Mouse (Mus musculus): ENCODE measurements around the gene Gm27021. TPM values are rescaled to one million over a fixed set of nuclear protein-coding genes. Genes with fewer than 3 reads are reported as not detected.

Gm27021 gene
- total RNA-seq (2023; ENCODE audit: inconsistent age): not detected in 4 replicates

DNA sequence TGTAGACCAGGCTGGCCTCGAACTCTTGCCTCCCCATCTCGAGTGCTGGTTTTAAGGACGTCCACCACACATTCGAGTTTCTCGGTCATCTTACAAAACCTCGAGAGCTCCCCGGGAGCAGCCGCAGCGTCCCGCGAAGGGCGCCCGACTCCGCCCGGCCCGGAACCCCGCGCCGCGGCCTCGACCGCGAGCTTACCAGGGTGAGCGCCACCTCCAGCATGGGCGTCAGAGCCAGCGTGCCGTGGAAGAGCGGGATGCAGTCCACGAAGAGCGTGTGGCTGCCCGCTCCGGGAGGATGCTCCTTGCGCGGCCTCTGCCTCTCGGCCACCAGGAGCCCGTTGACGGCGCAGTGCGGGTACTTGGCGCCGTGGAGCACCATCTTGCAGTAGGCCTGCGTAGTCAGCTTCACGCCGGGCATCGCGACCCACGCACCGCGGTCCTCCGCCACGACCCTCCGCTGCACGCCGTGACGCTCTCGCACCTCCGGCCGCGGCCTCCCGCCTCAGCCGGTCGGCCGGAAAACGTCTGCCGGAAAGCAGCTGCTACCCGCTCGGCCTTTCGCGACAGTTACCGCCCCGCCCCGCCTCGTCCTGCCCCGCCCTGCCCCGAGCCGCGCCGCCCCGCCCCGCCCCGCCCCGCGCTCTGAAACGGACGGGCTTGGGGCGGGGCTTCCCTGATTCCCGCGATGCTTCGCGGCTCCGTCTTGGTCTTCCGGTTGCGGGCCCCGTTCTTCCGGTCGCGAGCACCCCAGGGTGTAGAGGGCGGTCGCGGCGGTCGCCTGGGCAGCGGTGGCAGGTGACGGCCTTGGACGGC is at the start of gene Gm27021, which contains the start of gene Cox4i1:
Gene Gm27021, minus strand, starts transcription at position 519 of the 813 bp plus-strand sequence.
Gene Cox4i1, plus strand, starts transcription at position 662 of the 813 bp plus-strand sequence.

GRCm38 (mm10) chr8:120668374-120668905 is 561 bp upstream of the Gm27021 start, which contains the start of gene Emc8:
Gene Emc8, minus strand, starts transcription at chr8:120668573.

DNA sequence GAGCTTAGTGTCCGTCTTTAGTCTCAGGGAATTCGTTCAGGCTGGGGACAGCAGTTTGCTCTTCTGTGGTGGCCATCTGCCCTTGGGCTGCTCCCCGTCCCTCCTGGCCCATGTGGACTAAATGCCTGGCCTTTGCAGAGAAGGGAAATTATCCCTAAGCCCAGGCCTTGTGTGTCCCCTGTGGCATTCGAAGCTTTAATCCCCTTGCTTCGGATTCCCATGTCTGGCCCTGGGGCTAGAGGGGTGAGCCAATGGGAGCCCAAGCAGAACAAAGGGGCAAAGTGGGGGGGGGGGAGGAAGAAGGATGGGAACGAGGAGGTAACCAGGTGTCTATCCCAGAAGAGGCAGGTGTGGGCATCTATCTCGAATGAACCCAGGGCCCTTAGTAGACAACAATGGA is 20.3 kb downstream of the Gm27021 start, which contains the start of gene 1190005I06Rik:
Gene 1190005I06Rik, minus strand, starts transcription at position 101 of the 400 bp plus-strand sequence.

GRCm38 (mm10) chr8:120588908-120589771 is 78.7 kb downstream of the Gm27021 start, which contains the start of gene Gins2:
Gene Gins2, minus strand, starts transcription at chr8:120589304.

Other genes with a start within 250 kb of the Gm27021 start
- 2.0 to 4.3 TPM (median 3.7 TPM) in 4 replicates for gene Gins2, start 78.8 kb downstream of the Gm27021 start, total RNA-seq (2023; ENCODE audit: inconsistent age)
- gene 1190005I06Rik, start 20.4 kb downstream of the Gm27021 start, total RNA-seq (2023; ENCODE audit: inconsistent age): not detected in 4 replicates
- 422 to 437 TPM (median 424 TPM) in 4 replicates for gene Cox4i1, start 143 bp upstream of the Gm27021 start, total RNA-seq (2023; ENCODE audit: inconsistent age)
- gene Emc8, start 494 bp upstream of the Gm27021 start, total RNA-seq (2023; ENCODE audit: inconsistent age): 29.4 to 36.0 TPM (median 32.4 TPM) in 4 replicates
- gene Irf8, start 68.3 kb upstream of the Gm27021 start, total RNA-seq (2023; ENCODE audit: inconsistent age): 394 to 437 TPM (median 405 TPM) in 4 replicates

Measured in B cell, adult (primary cell).